Mouse (Mus musculus) lung, postnatal 0 days (tissue): ENCODE results near the gene Ccm2. TPM values are rescaled to one million over a fixed set of nuclear protein-coding genes. Genes with fewer than 3 reads are reported as not detected.

Source experiments
- ATAC-seq: fragments of 200-750 bp; cut with Nextera tagmentation; 2 replicates; pipeline ENCODE4 v1.8.0; 2017; ENCODE audit warnings: moderate library complexity
- DNase-seq: peaks from one replicate; pipeline ENCODE4 v3.0.0-alpha.2; 2016; ENCODE audit warnings: low spot score
- H3K27ac ChIP-seq: fragments of 300-500 bp; sonication (generic); 2 replicates; pipeline ENCODE4 v1.5.1; 2014; ENCODE audit warnings: antibody characterized with exemption, mild to moderate bottlenecking, low read length, mixed read lengths
- H3K27me3 ChIP-seq: fragments of 300-500 bp; sonication (generic); replicated peaks from 2 replicates; pipeline ENCODE4 v1.6.1; 2014; ENCODE audit warnings: low read length, mixed read lengths; ENCODE audit not compliant: insufficient read depth
- H3K36me3 ChIP-seq: fragments of 300-500 bp; sonication (generic); 2 replicates; pipeline ENCODE4 v1.6.1; 2014; ENCODE audit warnings: low read length, mixed read lengths; ENCODE audit not compliant: insufficient read depth
- H3K4me1 ChIP-seq: fragments of 300-500 bp; sonication (generic); 2 replicates; pipeline ENCODE4 v1.6.1; 2014; ENCODE audit warnings: antibody characterized with exemption, low read depth, low read length, mixed read lengths; ENCODE audit not compliant: insufficient read depth
- H3K4me2 ChIP-seq: fragments of 300-500 bp; sonication (generic); replicated peaks from 2 replicates; pipeline ENCODE4 v1.6.1; 2014; ENCODE audit warnings: low read depth, mild to moderate bottlenecking, low read length, moderate library complexity, mixed read lengths
- H3K4me3 ChIP-seq: fragments of 300-500 bp; sonication (generic); 2 replicates; pipeline ENCODE4 v1.5.1; 2014; ENCODE audit warnings: low read depth, low read length
- H3K9ac ChIP-seq: fragments of 300-500 bp; sonication (generic); replicated peaks from 2 replicates; pipeline ENCODE4 v1.6.1; 2014; ENCODE audit warnings: low read depth, mild to moderate bottlenecking
- H3K9me3 ChIP-seq: fragments of 300-500 bp; sonication (generic); 2 replicates; pipeline ENCODE4 v1.6.1; 2016; ENCODE audit warnings: low read length, mixed read lengths
- CTCF ChIP-seq: IDR thresholded peaks from 2 replicates; pipeline ENCODE4 v1.5.1; 2016; ENCODE audit warnings: antibody characterized with exemption, mild to moderate bottlenecking
- EP300 ChIP-seq: IDR thresholded peaks from 2 replicates; pipeline ENCODE4 v1.6.1; 2016; ENCODE audit warnings: antibody characterized with exemption, mild to moderate bottlenecking, control low read depth
- WGBS: fragments of 180-500 bp; shearing (Covaris S2); extraction: QIAGEN DNeasy Blood & Tissue Kit; methylation state at CpG from one replicate; pipeline ENCODE4 v1.1.7; 2014; 5-methylcytosine and 5-hydroxymethylcytosine counted together
- polyA plus RNA-seq: library from polyadenylated mRNA; unstranded; fragments of >200 nt; fragmentation: Nextera tagmentation; extraction: Ambion mirVana; gene quantifications from 2 replicates; pipeline ENCODE4 v1.2.1, GENCODE M21; 2015

Gene Ccm2
- polyA plus RNA-seq, 1 experiment from 2014 or later = 62.4 TPM

GRCm38 (mm10) chr11:6602662-6603061 lies 56.0 kb downstream of the Ccm2 start:
- 68% methylated on average over 7 of the region's 9 CpGs for WGBS
- Histone ChIP-seq H3K27me3 (peaks cover 4% of the 10 kb centered on the region; the same call in 1 of the 2 replicates), H3K9ac (no peak overlapping the region)

GRCm38 (mm10) chr11:6603224-6603623 lies 56.5 kb downstream of the Ccm2 start:
- no peak for ATAC-seq
- H3K9ac ChIP-seq = no peak overlapping the region
- peaks cover 11% of the 10 kb centered on the region; the same call in 1 of the 2 replicates for H3K4me1 ChIP-seq
- WGBS = 68% methylated on average over 9 of the region's 9 CpGs
- H3K4me2 ChIP-seq = no peak overlapping the region
- no peak for DNase-seq
- H3K36me3 ChIP-seq = no peaks in the 10 kb centered on the region
- no peaks in the 10 kb centered on the region for H3K9me3 ChIP-seq
- H3K27me3 ChIP-seq = peaks cover 4% of the 10 kb centered on the region; the same call in 1 of the 2 replicates
- no peak overlapping the region for H3K27ac ChIP-seq
- TF ChIP-seq CTCF (no peak), EP300 (no peak)
- no peak overlapping the region for H3K4me3 ChIP-seq

More at GRCm38 (mm10) chr11:6602662-6603061, 56.0 kb downstream of the Ccm2 start:
- Histone ChIP-seq H3K4me2 (no peak overlapping the region), H3K9me3 (no peaks in the 10 kb centered on the region), H3K36me3 (no peaks in the 10 kb centered on the region), H3K27ac (no peak overlapping the region), H3K4me3 (no peak overlapping the region), H3K4me1 (peaks cover 11% of the 10 kb centered on the region; the same call in 1 of the 2 replicates)
- no peak for TF ChIP-seq EP300
- TF ChIP-seq CTCF = no peak
- ATAC-seq (no peak), DNase-seq (no peak)

GRCm38 (mm10) chr11:6603887-6604603 lies 57.4 kb downstream of the Ccm2 start:
- DNase-seq (peak; percentile 83), ATAC-seq (peak; percentile 78)
- Histone ChIP-seq H3K9ac (no peak overlapping the region), H3K9me3 (no peaks in the 10 kb centered on the region), H3K4me1 (peaks cover 11% of the 10 kb centered on the region; the same call in 1 of the 2 replicates), H3K36me3 (no peaks in the 10 kb centered on the region), H3K4me3 (no peak overlapping the region), H3K4me2 (peak overlapping the region; percentile 42; the same call in 1 of the 2 replicates), H3K27ac (no peak overlapping the region), H3K27me3 (peaks cover 4% of the 10 kb centered on the region; the same call in 1 of the 2 replicates)
- TF ChIP-seq EP300 (0 out of 2 replicates have a peak, but pooled peaks have one; percentile 21), CTCF (no peak)
- WGBS = 16% methylated on average over 12 of the region's 12 CpGs

- Histone ChIP-seq H3K4me2 (no peak overlapping the region), H3K4me3 (no peak overlapping the region), H3K4me1 (peaks cover 11% of the 10 kb centered on the region; the same call in 1 of the 2 replicates), H3K27ac (no peak overlapping the region), H3K27me3 (peaks cover 4% of the 10 kb centered on the region; the same call in 1 of the 2 replicates), H3K9ac (no peak overlapping the region), H3K9me3 (no peaks in the 10 kb centered on the region), H3K36me3 (no peaks in the 10 kb centered on the region)
- TF ChIP-seq EP300 = no peak
- TF ChIP-seq CTCF = no peak
- no peak for DNase-seq
- ATAC-seq = no peak
Observed at GRCm38 (mm10) chr11:6604604-6604936, 57.9 kb downstream of the Ccm2 start.

- no peak overlapping the region for H3K27ac ChIP-seq
- peaks cover 4% of the 10 kb centered on the region; the same call in 1 of the 2 replicates for H3K27me3 ChIP-seq
- ATAC-seq (no peak; the same call in 1 of the 2 replicates), DNase-seq (no peak)
- WGBS = 10% methylated on average over 13 of the region's 13 CpGs
- H3K4me3 ChIP-seq = peak overlapping the region; percentile 19
- H3K4me1 ChIP-seq = peaks cover 11% of the 10 kb centered on the region; the same call in 1 of the 2 replicates
- H3K36me3 ChIP-seq = no peaks in the 10 kb centered on the region
- no peak overlapping the region for H3K9ac ChIP-seq
- H3K4me2 ChIP-seq = peak overlapping the region; percentile 59
- no peak for TF ChIP-seq EP300
- TF ChIP-seq CTCF = peak; percentile 43
- H3K9me3 ChIP-seq = no peaks in the 10 kb centered on the region
Observed at GRCm38 (mm10) chr11:6605021-6605481, 58.4 kb downstream of the Ccm2 start.

GRCm38 (mm10) chr11:6605491-6606399 lies 59.1 kb downstream of the Ccm2 start, which contains the start of gene Nacad:
Gene Nacad (minus strand): TSS chr11:6606053.
- peak; percentile 60 for DNase-seq
- 4% methylated on average over 34 of the region's 41 CpGs for WGBS

More at GRCm38 (mm10) chr11:6605491-6606399, 59.1 kb downstream of the Ccm2 start, which contains the start of gene Nacad:
- TF ChIP-seq CTCF (no peak; the same call in 1 of the 2 replicates), EP300 (no peak)
- Histone ChIP-seq H3K4me2 (peak within 1 kb of the TSS; percentile 59), H3K9ac (no peak within 1 kb of the TSS), H3K27ac (no peak within 1 kb of the TSS), H3K9me3 (no peaks in the 10 kb centered on the region), H3K4me1 (peaks cover 11% of the 10 kb centered on the region; the same call in 1 of the 2 replicates), H3K27me3 (peaks cover 4% of the 10 kb centered on the region; the same call in 1 of the 2 replicates), H3K36me3 (peaks cover 2% of the 10 kb centered on the region; the same call in 1 of the 2 replicates), H3K4me3 (peak within 1 kb of the TSS; percentile 19)
- peak; percentile 57 for ATAC-seq
